Mouse (Mus musculus) testis, adult 2 months (tissue): ENCODE results near the gene Chodl.

Source experiments
- CTCF ChIP-seq: fragments of 200-500 bp; IDR thresholded peaks from 2 replicates; pipeline ENCODE4 v1.5.1; 2012; ENCODE audit warnings: low read depth, mild to moderate bottlenecking, inconsistent platforms, low read length, moderate library complexity; ENCODE audit not compliant: control insufficient read depth, insufficient read depth, insufficient replicate concordance
- POLR2A ChIP-seq: fragments of 200-500 bp; IDR thresholded peaks from 2 replicates; pipeline ENCODE4 v1.6.1; 2012; ENCODE audit warnings: low read depth, mild to moderate bottlenecking, inconsistent platforms, low read length, moderate library complexity; ENCODE audit not compliant: control insufficient read depth

DNA sequence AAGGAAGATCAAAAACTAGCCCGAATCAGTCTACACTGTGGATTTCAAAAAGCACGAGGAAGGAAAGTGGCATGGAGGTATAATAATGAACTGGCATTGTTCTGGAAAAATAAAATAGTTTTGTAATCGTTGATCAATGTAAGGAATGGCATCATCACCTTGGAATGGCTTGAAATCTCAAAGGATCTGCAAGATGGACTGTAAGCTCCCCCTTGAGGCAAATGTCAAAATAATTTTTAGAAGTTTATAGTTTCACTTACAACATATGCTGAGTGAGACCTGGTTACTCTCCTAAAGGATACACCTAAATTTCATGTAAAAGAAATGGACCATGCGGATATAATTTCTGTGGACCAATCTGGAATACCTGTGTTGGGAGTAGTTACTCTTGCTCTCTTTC is 19.6 kb downstream of the Chodl start:
- TF ChIP-seq CTCF (no peak), POLR2A (no peak)
